Mouse (Mus musculus): ENCODE data around the gene Klf12. TPM values are rescaled to one million over a fixed set of nuclear protein-coding genes. Genes with fewer than 3 reads are reported as not detected.

Klf12 gene
- polyA plus RNA-seq (2015; fragmentation: Nextera tagmentation; extraction: Ambion mirVana): 6.5 and 7.0 TPM in 2 replicates

- Histone ChIP-seq H3K4me2 (ENCODE audit: low read length) (peak within 1 kb of the TSS; percentile 99), H3K27me3 (ENCODE audit: insufficient read depth, low read length) (no peaks in the 10 kb centered on the region), H3K36me3 (ENCODE audit: insufficient read depth, low read length) (no peaks in the 10 kb centered on the region), H3K4me3 (replicated peaks; ENCODE audit: low read depth, low read length) (peak within 1 kb of the TSS; percentile 66), H3K9ac (ENCODE audit: low read depth, low read length) (peak within 1 kb of the TSS; percentile 68), H3K27ac (peak within 1 kb of the TSS; percentile 80), H3K4me1 (replicated peaks; ENCODE audit: insufficient read depth, low read length) (no peaks in the 10 kb centered on the region), H3K9me3 (replicated peaks; ENCODE audit: low read length) (no peaks in the 10 kb centered on the region)
- DNase-seq (ENCODE audit: low spot score) (peak; percentile 88), ATAC-seq (replicated peaks; ENCODE audit: low FRiP score, low read depth) (peak; percentile 74)
- TF ChIP-seq CTCF (IDR thresholded peaks at IDR 0.05; ENCODE audit: low read depth): no peak
- WGBS: 0% methylated on average over 36 of the region's 40 CpGs
Observed at GRCm38 (mm10) chr14:100284119-100284860, at the start of gene Klf12. Gene Klf12 (minus strand): TSS chr14:100284679.

DNA sequence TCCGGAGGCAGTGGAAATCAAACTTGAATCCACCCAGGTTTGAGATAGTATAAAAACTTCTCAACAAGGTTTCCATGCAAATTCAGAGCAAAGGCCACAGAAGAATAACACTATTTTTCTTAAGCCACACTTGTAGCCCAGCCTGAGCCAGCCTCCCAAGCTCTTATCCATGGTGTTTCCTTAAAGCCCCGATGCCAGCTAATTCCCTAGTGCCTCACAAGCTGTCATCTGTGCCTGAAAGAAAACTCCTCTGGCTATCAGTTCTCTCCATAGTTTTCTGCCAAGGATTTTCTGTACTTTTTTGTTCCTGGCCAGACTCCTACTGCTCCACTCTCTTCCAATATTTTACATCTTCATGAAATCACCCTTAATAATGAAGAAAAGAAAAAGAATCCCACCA lies 48.9 kb upstream of the Klf12 start:
- no peaks in the 10 kb centered on the region for H3K4me1 ChIP-seq (replicated peaks; ENCODE audit: insufficient read depth, low read length)
- H3K27ac ChIP-seq: no peak overlapping the region
- H3K27me3 ChIP-seq (ENCODE audit: insufficient read depth, low read length): no peaks in the 10 kb centered on the region
- ATAC-seq (replicated peaks; ENCODE audit: low FRiP score, low read depth): no peak
- TF ChIP-seq CTCF (IDR thresholded peaks at IDR 0.05; ENCODE audit: low read depth): no peak
- no peaks in the 10 kb centered on the region for H3K36me3 ChIP-seq (ENCODE audit: insufficient read depth, low read length)
- H3K4me2 ChIP-seq (ENCODE audit: low read length): no peak overlapping the region
- H3K9ac ChIP-seq (ENCODE audit: low read depth, low read length): no peak overlapping the region
- H3K9me3 ChIP-seq (replicated peaks; ENCODE audit: low read length): no peaks in the 10 kb centered on the region
- DNase-seq (ENCODE audit: low spot score): no peak
- 67% methylated on average over 2 of the region's 2 CpGs for WGBS
- H3K4me3 ChIP-seq (replicated peaks; ENCODE audit: low read depth, low read length): no peak overlapping the region

DNA sequence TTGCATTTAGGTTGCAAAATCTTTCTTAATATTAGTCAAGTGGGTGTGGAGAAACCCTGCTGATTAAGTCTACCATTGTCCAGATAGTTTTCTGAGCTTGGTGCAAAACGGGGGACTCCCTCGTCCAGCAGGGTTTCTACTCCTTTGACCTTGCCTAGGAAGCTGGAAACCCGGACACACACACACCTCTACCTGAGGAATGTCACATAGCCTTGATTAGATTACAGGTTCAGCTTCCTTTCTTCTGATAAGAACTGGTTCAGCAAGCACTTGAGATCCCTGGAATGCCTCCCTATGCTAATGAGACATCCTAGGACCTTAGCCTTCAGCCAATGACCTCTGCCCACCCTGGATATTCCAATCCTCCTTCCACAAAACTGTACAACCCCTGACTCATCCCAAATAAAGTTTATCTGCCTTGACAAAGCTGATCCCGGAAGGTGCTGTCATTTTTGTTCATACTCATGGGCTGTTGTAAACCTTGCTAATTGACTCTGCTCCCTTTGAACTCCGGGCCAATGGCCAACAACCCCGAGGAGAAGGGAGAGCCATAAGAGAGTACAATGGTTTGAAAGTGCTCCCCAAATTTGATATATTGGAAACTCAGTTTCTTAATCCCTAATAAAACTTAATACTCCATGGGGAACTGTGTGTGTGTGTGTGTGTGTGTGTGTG lies 44.3 kb upstream of the Klf12 start:
- no peak for TF ChIP-seq CTCF (IDR thresholded peaks at IDR 0.05; ENCODE audit: low read depth)
- no peak for ATAC-seq (replicated peaks; ENCODE audit: low FRiP score, low read depth)
- H3K4me2 ChIP-seq (ENCODE audit: low read length): no peak overlapping the region
- no peak overlapping the region for H3K4me3 ChIP-seq (replicated peaks; ENCODE audit: low read depth, low read length)
- no peaks in the 10 kb centered on the region for H3K9me3 ChIP-seq (replicated peaks; ENCODE audit: low read length)
- no peak overlapping the region for H3K27ac ChIP-seq
- no peaks in the 10 kb centered on the region for H3K36me3 ChIP-seq (ENCODE audit: insufficient read depth, low read length)
- 65% methylated on average over 6 of the region's 6 CpGs for WGBS
- no peak for DNase-seq (ENCODE audit: low spot score)
- H3K9ac ChIP-seq (ENCODE audit: low read depth, low read length): no peak overlapping the region
- no peaks in the 10 kb centered on the region for H3K27me3 ChIP-seq (ENCODE audit: insufficient read depth, low read length)
- H3K4me1 ChIP-seq (replicated peaks; ENCODE audit: insufficient read depth, low read length): no peaks in the 10 kb centered on the region

DNA sequence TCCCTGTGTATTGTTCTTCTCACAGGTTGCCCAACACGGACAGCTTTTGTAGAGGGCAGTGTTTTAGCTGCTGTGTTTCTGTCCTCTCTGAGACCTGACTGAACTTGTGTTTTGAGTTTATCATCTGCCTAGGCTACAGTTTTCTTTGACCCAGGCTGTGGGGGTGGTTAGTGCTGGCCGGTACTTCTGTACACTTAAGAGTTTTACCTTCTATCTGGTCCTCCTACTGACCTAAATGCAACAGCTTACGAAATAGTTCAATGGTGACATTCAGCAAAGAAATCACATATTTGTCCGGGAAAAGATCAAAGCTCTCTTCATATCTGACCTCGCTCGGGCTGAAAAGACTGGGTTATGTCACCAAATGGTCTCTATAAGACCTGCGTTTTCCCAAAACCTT lies 39.8 kb upstream of the Klf12 start:
- 84% methylated on average over 7 of the region's 7 CpGs for WGBS
- H3K27me3 ChIP-seq (ENCODE audit: insufficient read depth, low read length): no peaks in the 10 kb centered on the region

DNA sequence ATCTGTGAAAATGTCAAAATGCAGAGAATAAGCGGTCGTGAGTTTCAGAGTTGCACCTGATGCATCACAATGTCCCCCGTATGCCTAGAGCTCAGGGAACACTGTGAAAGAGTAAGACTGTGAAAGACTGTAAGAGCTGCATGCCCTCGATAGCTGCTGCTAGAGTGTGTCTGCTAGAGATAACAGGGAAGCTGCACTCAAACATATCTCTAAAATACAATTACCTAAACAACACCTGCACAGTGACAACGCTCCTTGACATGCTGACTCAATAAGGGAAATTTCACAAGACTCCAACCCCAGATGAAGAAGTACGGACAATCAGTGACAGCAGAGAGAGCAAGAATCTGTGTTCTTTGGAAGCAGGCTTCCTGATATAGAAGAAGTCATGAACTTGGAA lies 37.5 kb upstream of the Klf12 start:
- DNase-seq (ENCODE audit: low spot score) (no peak), ATAC-seq (replicated peaks; ENCODE audit: low FRiP score, low read depth) (no peak)
- H3K36me3 ChIP-seq (ENCODE audit: insufficient read depth, low read length): no peaks in the 10 kb centered on the region
- no peak overlapping the region for H3K27ac ChIP-seq
- no peaks in the 10 kb centered on the region for H3K27me3 ChIP-seq (ENCODE audit: insufficient read depth, low read length)
- H3K4me3 ChIP-seq (replicated peaks; ENCODE audit: low read depth, low read length): no peak overlapping the region
- H3K9ac ChIP-seq (ENCODE audit: low read depth, low read length): no peak overlapping the region
- no peaks in the 10 kb centered on the region for H3K4me1 ChIP-seq (replicated peaks; ENCODE audit: insufficient read depth, low read length)
- 93% methylated on average over 6 of the region's 6 CpGs for WGBS
- no peaks in the 10 kb centered on the region; the same call in 1 of the 2 replicates for H3K9me3 ChIP-seq (replicated peaks; ENCODE audit: low read length)
- no peak overlapping the region for H3K4me2 ChIP-seq (ENCODE audit: low read length)
- no peak for TF ChIP-seq CTCF (IDR thresholded peaks at IDR 0.05; ENCODE audit: low read depth)

More for the DNA sequence above, 39.8 kb upstream of the Klf12 start:
- Histone ChIP-seq H3K4me3 (replicated peaks; ENCODE audit: low read depth, low read length) (no peak overlapping the region), H3K4me2 (ENCODE audit: low read length) (no peak overlapping the region), H3K27ac (no peak overlapping the region), H3K9me3 (replicated peaks; ENCODE audit: low read length) (no peaks in the 10 kb centered on the region; the same call in 1 of the 2 replicates), H3K36me3 (ENCODE audit: insufficient read depth, low read length) (no peaks in the 10 kb centered on the region), H3K9ac (ENCODE audit: low read depth, low read length) (no peak overlapping the region), H3K4me1 (replicated peaks; ENCODE audit: insufficient read depth, low read length) (no peaks in the 10 kb centered on the region)
- DNase-seq (ENCODE audit: low spot score): no peak
- ATAC-seq (replicated peaks; ENCODE audit: low FRiP score, low read depth): no peak
- TF ChIP-seq CTCF (IDR thresholded peaks at IDR 0.05; ENCODE audit: low read depth): no peak

DNA sequence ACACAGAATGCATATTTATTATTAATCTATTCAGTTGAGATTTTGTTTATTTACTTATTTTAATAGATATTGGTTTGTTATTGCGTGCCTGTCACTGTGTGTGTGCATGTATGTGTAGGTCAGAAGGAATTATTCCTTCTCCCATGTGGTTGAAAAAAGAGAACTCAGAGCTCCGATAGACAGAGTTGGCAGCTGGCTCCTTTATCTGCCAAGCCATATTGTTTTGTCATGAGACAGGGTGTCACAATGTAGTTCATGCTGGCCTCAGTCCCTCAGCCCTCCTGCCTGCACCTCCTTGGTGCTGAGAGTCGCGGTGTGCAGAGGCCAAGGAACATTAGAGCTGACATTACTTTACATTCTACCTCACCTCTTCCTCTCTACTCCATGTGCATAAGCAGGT lies 32.3 kb upstream of the Klf12 start:
- no peaks in the 10 kb centered on the region for H3K36me3 ChIP-seq (ENCODE audit: insufficient read depth, low read length)
- no peaks in the 10 kb centered on the region for H3K4me1 ChIP-seq (replicated peaks; ENCODE audit: insufficient read depth, low read length)
- no peak overlapping the region for H3K9ac ChIP-seq (ENCODE audit: low read depth, low read length)
- H3K4me3 ChIP-seq (replicated peaks; ENCODE audit: low read depth, low read length): no peak overlapping the region
- H3K27ac ChIP-seq: no peak overlapping the region
- ATAC-seq (replicated peaks; ENCODE audit: low FRiP score, low read depth) (no peak), DNase-seq (ENCODE audit: low spot score) (no peak)
- H3K4me2 ChIP-seq (ENCODE audit: low read length): no peak overlapping the region
- TF ChIP-seq CTCF (IDR thresholded peaks at IDR 0.05; ENCODE audit: low read depth): no peak
- H3K27me3 ChIP-seq (ENCODE audit: insufficient read depth, low read length): no peaks in the 10 kb centered on the region
- H3K9me3 ChIP-seq (replicated peaks; ENCODE audit: low read length): no peaks in the 10 kb centered on the region
- WGBS: 67% methylated on average over 4 of the region's 4 CpGs
